ENCODE assay signal across 9 mouse cellular contexts in genomic region chr19:44755378-44755692, GRCm38 (mm10). TPM values are rescaled to one million over a fixed set of nuclear protein-coding genes. Genes with fewer than 3 reads are reported as not detected.
DNase-seq lines count a peak whose midpoint lies in the region; ATAC-seq lines count a peak whose summit lies in the region.
"Had no signal": no experiment of that assay in that cellular context is flagged by ENCODE, and none has a peak within 500 bp of the region (broad histone marks: within the 10 kb centered on the region; RNA-seq: fewer than 3 reads in every experiment).

No protein-coding gene starts in this region.

- no peak for DNase-seq in heart, adult 9 months (ENCODE audit: low spot score in 2 of 2)
- DNase-seq in embryonic facial prominence, embryonic 10.5 days (ENCODE audit: low spot score) = no peak
- DNase-seq in hindbrain, embryonic 10.5 days (ENCODE audit: low spot score) = no peak
- DNase-seq in thymus, adult 18-20 months = no peak
- DNase-seq in urinary bladder, postnatal 36 days (ENCODE audit: low spot score in 2 of 2) = no peak
- DNase-seq in gastrocnemius, postnatal 10 days = no peak

- peak overlapping the region in 1 of 2 experiments; percentile 41; a peak in 1 of 4 replicates for H3K4me3 ChIP-seq in heart, embryonic 14.5 days (ENCODE audit: control insufficient read depth in 1 of 2, insufficient read depth in 1 of 2, low read depth in 1 of 2, low read length in 2 of 2)
- H3K4me3 ChIP-seq in embryonic facial prominence, embryonic 10.5 days = peak overlapping the region; percentile 58
- H3K4me3 ChIP-seq in hindbrain, embryonic 10.5 days = peak overlapping the region; percentile 51
- peak overlapping the region; percentile 37; the same call in 1 of the 2 replicates for H3K4me3 ChIP-seq in midbrain, embryonic 13.5 days (replicated peaks)

- H3K4me1 ChIP-seq in heart, embryonic 14.5 days (ENCODE audit: control insufficient read depth in 2 of 2, insufficient read depth in 2 of 2, low read length in 2 of 2) = peaks cover 5 to 29% of the 10 kb centered on the region in 2 experiments; a peak in 3 of 4 replicates
- peaks cover 60% of the 10 kb centered on the region for H3K4me1 ChIP-seq in embryonic facial prominence, embryonic 10.5 days
- H3K4me1 ChIP-seq in hindbrain, embryonic 10.5 days (replicated peaks) = peaks cover 79% of the 10 kb centered on the region
- H3K4me1 ChIP-seq in midbrain, embryonic 13.5 days (replicated peaks) = peaks cover 51% of the 10 kb centered on the region

- H3K36me3 ChIP-seq in heart, embryonic 14.5 days (ENCODE audit: control insufficient read depth, insufficient read depth, low read length) = no peaks in the 10 kb centered on the region
- H3K36me3 ChIP-seq in embryonic facial prominence, embryonic 10.5 days (replicated peaks) = no peaks in the 10 kb centered on the region
- H3K36me3 ChIP-seq in hindbrain, embryonic 10.5 days = no peaks in the 10 kb centered on the region
- H3K36me3 ChIP-seq in midbrain, embryonic 13.5 days = no peaks in the 10 kb centered on the region

- 1% methylated on average over 13 of the region's 13 CpGs for WGBS in heart, embryonic 14.5 days
- under 1% methylated on average over 13 of the region's 13 CpGs for WGBS in embryonic facial prominence, embryonic 10.5 days
- under 1% methylated on average over 13 of the region's 13 CpGs for WGBS in hindbrain, embryonic 10.5 days
- 1% methylated on average over 13 of the region's 13 CpGs for WGBS in midbrain, embryonic 13.5 days

- H3K4me2 ChIP-seq in heart, embryonic 14.5 days (ENCODE audit: low read length) = peak overlapping the region; percentile 77
- peak overlapping the region; percentile 61 for H3K4me2 ChIP-seq in midbrain, embryonic 13.5 days (replicated peaks)

- no peak for ATAC-seq in heart, embryonic 14.5 days (ENCODE audit: insufficient number of reproducible peaks, insufficient read depth, low FRiP score, low read depth)
- ATAC-seq in midbrain, embryonic 13.5 days = no peak; the same call in 1 of the 2 replicates

- peaks cover 94% of the 10 kb centered on the region for H3K27me3 ChIP-seq in heart, embryonic 14.5 days (ENCODE audit: control insufficient read depth, insufficient read depth, low read length)
- H3K27me3 ChIP-seq in embryonic facial prominence, embryonic 10.5 days (replicated peaks; ENCODE audit: low read depth, poor library complexity, severe bottlenecking) = peaks cover 100% of the 10 kb centered on the region
- peaks cover 100% of the 10 kb centered on the region for H3K27me3 ChIP-seq in hindbrain, embryonic 10.5 days (ENCODE audit: insufficient read depth, poor library complexity, severe bottlenecking)
- peaks cover 96% of the 10 kb centered on the region for H3K27me3 ChIP-seq in midbrain, embryonic 13.5 days

- H3K27ac ChIP-seq in heart, embryonic 14.5 days (replicated peaks in 1 of 2; ENCODE audit: control insufficient read depth in 1 of 2, insufficient read depth in 1 of 2, low read depth in 2 of 2, low read length in 2 of 2) = no peak overlapping the region
- peak overlapping the region; percentile 10 for H3K27ac ChIP-seq in embryonic facial prominence, embryonic 10.5 days (replicated peaks)
- peak overlapping the region; percentile 86 for H3K27ac ChIP-seq in hindbrain, embryonic 10.5 days
- no peak overlapping the region for H3K27ac ChIP-seq in midbrain, embryonic 13.5 days

- no peaks in the 10 kb centered on the region for H3K9me3 ChIP-seq in heart, embryonic 14.5 days (ENCODE audit: control insufficient read depth, low read length)
- H3K9me3 ChIP-seq in embryonic facial prominence, embryonic 10.5 days = no peaks in the 10 kb centered on the region
- H3K9me3 ChIP-seq in hindbrain, embryonic 10.5 days = no peaks in the 10 kb centered on the region
- no peaks in the 10 kb centered on the region for H3K9me3 ChIP-seq in midbrain, embryonic 13.5 days

- H3K9ac ChIP-seq in heart, embryonic 14.5 days (ENCODE audit: low read length) = no peak overlapping the region
- no peak overlapping the region for H3K9ac ChIP-seq in midbrain, embryonic 13.5 days (replicated peaks)

RNA-seq across cellular contexts. Expression of gene Pax2, which starts 0.5 kb away (rescaled TPM):
- not detected in 2 replicates for polyA plus RNA-seq in heart, embryonic 14.5 days (2014; fragmentation: Nextera tagmentation; extraction: Ambion mirVana)
- polyA plus RNA-seq in embryonic facial prominence, embryonic 10.5 days (2016; fragmentation: Nextera tagmentation; extraction: Ambion mirVana) = 1.00 and 1.8 TPM in 2 replicates
- 3.2 and 8.2 TPM in 2 replicates for polyA plus RNA-seq in hindbrain, embryonic 10.5 days (2016; fragmentation: Nextera tagmentation; extraction: Ambion mirVana)
- polyA plus RNA-seq in midbrain, embryonic 13.5 days (2015; fragmentation: Nextera tagmentation; extraction: Ambion mirVana) = 0.63 and 1.0 TPM in 2 replicates
- total RNA-seq in gastrocnemius, postnatal 10 days (2021) = not detected
- total RNA-seq: adrenal gland, postnatal 10 days had no signal

Comparison
In these comparisons a context has a peak if more than half of its experiments do, and no peak if none do; other contexts are left out.
1. H3K27ac ChIP-seq: peak in embryonic facial prominence, embryonic 10.5 days (single experiment) and hindbrain, embryonic 10.5 days (single experiment); none in heart, embryonic 14.5 days (0 of 2) and midbrain, embryonic 13.5 days (single experiment).